Mouse (Mus musculus): ENCODE measurements around the gene Znrf3.

DNA sequence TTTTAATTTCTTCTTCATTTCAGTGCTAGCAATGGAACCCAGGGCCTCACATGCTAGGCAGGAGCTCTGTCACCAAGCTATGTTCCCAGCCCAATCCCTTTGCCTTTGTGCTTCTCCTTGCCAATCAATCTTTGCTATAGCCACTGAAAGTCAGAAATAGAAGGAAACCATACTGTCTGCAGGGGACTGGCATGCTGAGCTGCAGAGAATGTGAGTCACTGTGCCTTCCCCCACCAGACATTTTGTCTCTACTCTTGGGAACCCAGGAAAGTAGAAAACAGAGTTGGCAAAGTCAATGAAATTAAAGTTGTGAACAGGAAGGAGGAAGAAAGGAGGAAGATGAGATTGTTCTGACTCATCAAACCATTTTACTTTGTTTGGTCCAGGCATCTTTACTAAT, 108.4 kb downstream of the Znrf3 start:
- TF ChIP-seq CTCF (IDR thresholded peaks at IDR 0.05; ENCODE audit: control insufficient read depth, insufficient read depth, insufficient replicate concordance, low read depth, low read length) (no peak), POLR2A (IDR thresholded peaks at IDR 0.05; ENCODE audit: control insufficient read depth, low read depth, low read length) (no peak)
